Mouse (Mus musculus): ENCODE measurements at regions not wholly inside any gene's neighbourhood (a gene's known extent, or its start where the extent isn't known, plus 50 kb on each side); places are given as distances from the start of the nearest gene placed in this dataset.

- Histone ChIP-seq H3K9me3 (replicated peaks; ENCODE audit: control insufficient read depth, insufficient read depth, low read length, poor library complexity, severe bottlenecking) (no peaks in the 10 kb centered on the region), H3K27me3 (ENCODE audit: control insufficient read depth, insufficient read depth, low read length, poor library complexity, severe bottlenecking) (no peaks in the 10 kb centered on the region), H3K36me3 (ENCODE audit: control insufficient read depth, insufficient read depth, low read length, poor library complexity, severe bottlenecking) (no peaks in the 10 kb centered on the region), H3K4me3 (ENCODE audit: low read depth, low read length) (no peak overlapping the region), H3K4me1 (ENCODE audit: control insufficient read depth, insufficient read depth, low read length) (no peaks in the 10 kb centered on the region), H3K9ac (ENCODE audit: low read depth, poor library complexity, severe bottlenecking) (no peak overlapping the region), H3K27ac (ENCODE audit: insufficient read depth, low read length) (no peak overlapping the region)
- no peak for TF ChIP-seq POLR2A (IDR thresholded peaks at IDR 0.05; ENCODE audit: insufficient read depth, low read length)
- no peak for TF ChIP-seq EP300 (IDR thresholded peaks at IDR 0.05; ENCODE audit: insufficient read depth, low read depth, low read length)
- no peak for TF ChIP-seq CTCF (IDR thresholded peaks at IDR 0.05; ENCODE audit: low read depth, low read length)
Observed at GRCm38 (mm10) chr3:51048739-51049138, 175.5 kb upstream of the Noct start.

DNA sequence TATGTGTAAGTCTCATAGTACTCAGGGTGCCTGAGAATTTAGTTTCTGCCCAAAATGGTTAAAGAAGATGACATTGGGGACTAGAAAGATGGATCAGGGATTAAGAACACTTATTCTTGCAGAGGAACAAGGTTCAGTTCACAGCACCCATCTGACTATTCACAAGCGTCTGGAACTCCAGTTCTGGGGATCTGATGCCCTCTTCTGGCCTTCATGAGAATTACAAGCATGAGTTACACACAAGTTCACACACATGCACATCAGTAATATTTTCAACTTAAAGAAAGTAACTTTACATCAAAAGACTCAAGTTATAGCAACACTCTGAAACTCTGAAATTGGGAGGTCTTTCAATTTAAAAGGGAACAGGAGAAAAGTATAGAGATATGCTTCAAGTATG lies 174.1 kb upstream of the Noct start:
- TF ChIP-seq EP300 (IDR thresholded peaks at IDR 0.05; ENCODE audit: insufficient read depth, low read depth, low read length) (no peak), CTCF (IDR thresholded peaks at IDR 0.05; ENCODE audit: low read depth, low read length) (no peak), POLR2A (IDR thresholded peaks at IDR 0.05; ENCODE audit: insufficient read depth, low read length) (no peak)
- no peak overlapping the region for H3K9ac ChIP-seq (ENCODE audit: low read depth, poor library complexity, severe bottlenecking)
- no peak overlapping the region for H3K4me3 ChIP-seq (ENCODE audit: low read depth, low read length)
- H3K36me3 ChIP-seq (ENCODE audit: control insufficient read depth, insufficient read depth, low read length, poor library complexity, severe bottlenecking): no peaks in the 10 kb centered on the region
- no peak overlapping the region for H3K27ac ChIP-seq (ENCODE audit: insufficient read depth, low read length)
- H3K4me1 ChIP-seq (ENCODE audit: control insufficient read depth, insufficient read depth, low read length): no peaks in the 10 kb centered on the region
- no peaks in the 10 kb centered on the region for H3K9me3 ChIP-seq (replicated peaks; ENCODE audit: control insufficient read depth, insufficient read depth, low read length, poor library complexity, severe bottlenecking)
- no peaks in the 10 kb centered on the region for H3K27me3 ChIP-seq (ENCODE audit: control insufficient read depth, insufficient read depth, low read length, poor library complexity, severe bottlenecking)

DNA sequence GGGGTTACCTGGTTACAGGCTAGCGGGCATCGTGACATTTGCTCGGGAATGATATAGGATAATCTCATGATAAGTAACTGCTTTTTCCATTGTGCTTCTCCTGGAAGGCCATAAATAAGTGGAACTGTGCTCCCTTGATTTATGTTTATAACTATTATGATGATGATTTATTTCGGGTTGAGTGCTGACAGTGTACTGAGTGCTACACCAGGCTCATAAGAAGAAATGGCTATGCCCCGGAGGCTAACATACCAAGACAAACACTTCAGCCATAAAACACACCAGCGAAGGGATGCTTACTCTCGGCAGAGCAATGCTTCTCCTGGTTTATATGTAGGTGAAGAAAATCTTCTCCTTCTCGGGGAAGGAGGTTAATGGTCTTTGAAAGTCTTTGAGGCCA lies 169.2 kb upstream of the Noct start:
- H3K27me3 ChIP-seq (ENCODE audit: control insufficient read depth, insufficient read depth, low read length, poor library complexity, severe bottlenecking): no peaks in the 10 kb centered on the region
- H3K4me1 ChIP-seq (ENCODE audit: control insufficient read depth, insufficient read depth, low read length): no peaks in the 10 kb centered on the region
- H3K9ac ChIP-seq (ENCODE audit: low read depth, poor library complexity, severe bottlenecking): no peak overlapping the region
- no peak overlapping the region for H3K27ac ChIP-seq (ENCODE audit: insufficient read depth, low read length)
- H3K36me3 ChIP-seq (ENCODE audit: control insufficient read depth, insufficient read depth, low read length, poor library complexity, severe bottlenecking): no peaks in the 10 kb centered on the region
- no peak for TF ChIP-seq EP300 (IDR thresholded peaks at IDR 0.05; ENCODE audit: insufficient read depth, low read depth, low read length)
- no peak for TF ChIP-seq CTCF (IDR thresholded peaks at IDR 0.05; ENCODE audit: low read depth, low read length)
- no peak for TF ChIP-seq POLR2A (IDR thresholded peaks at IDR 0.05; ENCODE audit: insufficient read depth, low read length)
- no peaks in the 10 kb centered on the region for H3K9me3 ChIP-seq (replicated peaks; ENCODE audit: control insufficient read depth, insufficient read depth, low read length, poor library complexity, severe bottlenecking)
- no peak overlapping the region for H3K4me3 ChIP-seq (ENCODE audit: low read depth, low read length)

DNA sequence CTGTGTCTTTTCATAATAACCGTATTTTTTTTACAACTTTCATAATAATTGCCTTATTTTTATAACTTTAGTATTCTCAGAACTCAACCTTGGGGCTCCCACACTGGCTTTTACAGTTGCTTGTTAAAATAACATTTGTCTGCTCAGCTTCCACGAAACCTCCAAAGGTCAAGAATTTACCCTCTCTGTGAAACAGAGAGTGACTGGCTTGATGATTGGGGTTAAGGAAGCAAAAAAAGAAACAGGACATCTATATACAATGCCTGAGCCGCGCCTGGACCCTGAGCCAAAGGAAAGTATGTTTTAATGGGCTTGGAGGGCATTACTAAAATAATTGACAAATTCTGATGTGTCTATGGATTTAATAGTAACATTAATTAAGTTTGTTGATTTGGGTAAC lies 160.0 kb upstream of the Noct start:
- H3K4me3 ChIP-seq (ENCODE audit: low read depth, low read length): no peak overlapping the region
- H3K4me1 ChIP-seq (ENCODE audit: control insufficient read depth, insufficient read depth, low read length): no peaks in the 10 kb centered on the region
- H3K36me3 ChIP-seq (ENCODE audit: control insufficient read depth, insufficient read depth, low read length, poor library complexity, severe bottlenecking): no peaks in the 10 kb centered on the region
- TF ChIP-seq POLR2A (IDR thresholded peaks at IDR 0.05; ENCODE audit: insufficient read depth, low read length): no peak
- no peak for TF ChIP-seq CTCF (IDR thresholded peaks at IDR 0.05; ENCODE audit: low read depth, low read length)
- TF ChIP-seq EP300 (IDR thresholded peaks at IDR 0.05; ENCODE audit: insufficient read depth, low read depth, low read length): no peak
- H3K27ac ChIP-seq (ENCODE audit: insufficient read depth, low read length): no peak overlapping the region
- no peaks in the 10 kb centered on the region; the same call in 1 of the 2 replicates for H3K27me3 ChIP-seq (ENCODE audit: control insufficient read depth, insufficient read depth, low read length, poor library complexity, severe bottlenecking)
- H3K9ac ChIP-seq (ENCODE audit: low read depth, poor library complexity, severe bottlenecking): no peak overlapping the region
- no peaks in the 10 kb centered on the region for H3K9me3 ChIP-seq (replicated peaks; ENCODE audit: control insufficient read depth, insufficient read depth, low read length, poor library complexity, severe bottlenecking)

- no peak for TF ChIP-seq POLR2A (IDR thresholded peaks at IDR 0.05; ENCODE audit: insufficient read depth, low read length)
- no peak for TF ChIP-seq CTCF (IDR thresholded peaks at IDR 0.05; ENCODE audit: low read depth, low read length)
- TF ChIP-seq EP300 (IDR thresholded peaks at IDR 0.05; ENCODE audit: insufficient read depth, low read depth, low read length): no peak
- H3K27ac ChIP-seq (ENCODE audit: insufficient read depth, low read length): no peak overlapping the region
- H3K9me3 ChIP-seq (replicated peaks; ENCODE audit: control insufficient read depth, insufficient read depth, low read length, poor library complexity, severe bottlenecking): no peaks in the 10 kb centered on the region
- H3K27me3 ChIP-seq (ENCODE audit: control insufficient read depth, insufficient read depth, low read length, poor library complexity, severe bottlenecking): no peaks in the 10 kb centered on the region; the same call in 1 of the 2 replicates
- no peaks in the 10 kb centered on the region for H3K36me3 ChIP-seq (ENCODE audit: control insufficient read depth, insufficient read depth, low read length, poor library complexity, severe bottlenecking)
- H3K4me1 ChIP-seq (ENCODE audit: control insufficient read depth, insufficient read depth, low read length): no peaks in the 10 kb centered on the region
- no peak overlapping the region for H3K9ac ChIP-seq (ENCODE audit: low read depth, poor library complexity, severe bottlenecking)
- no peak overlapping the region for H3K4me3 ChIP-seq (ENCODE audit: low read depth, low read length)
Observed at GRCm38 (mm10) chr3:51066373-51066772, 157.9 kb upstream of the Noct start.

DNA sequence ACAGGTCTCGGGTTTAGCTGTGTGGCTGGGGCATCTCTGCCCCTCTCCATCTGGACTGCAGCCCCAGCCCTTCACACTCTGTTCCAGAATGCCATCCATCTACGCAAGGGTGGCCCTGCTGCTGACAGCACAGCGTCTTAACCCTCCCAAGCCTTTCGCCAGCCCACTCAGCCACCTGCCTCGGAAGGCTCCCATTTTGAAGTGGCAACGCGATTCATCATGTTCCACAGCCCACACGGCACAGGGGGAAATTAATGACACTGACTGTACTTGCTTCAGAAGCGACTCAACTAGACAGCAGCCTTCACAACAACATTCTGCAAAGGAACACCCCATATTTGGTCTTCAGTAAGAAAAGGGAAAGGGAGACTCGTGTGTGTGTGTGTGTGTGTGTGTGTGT lies 151.8 kb upstream of the Noct start:
- H3K27ac ChIP-seq (ENCODE audit: insufficient read depth, low read length): no peak overlapping the region
- no peaks in the 10 kb centered on the region for H3K36me3 ChIP-seq (ENCODE audit: control insufficient read depth, insufficient read depth, low read length, poor library complexity, severe bottlenecking)
- no peaks in the 10 kb centered on the region; the same call in 1 of the 2 replicates for H3K27me3 ChIP-seq (ENCODE audit: control insufficient read depth, insufficient read depth, low read length, poor library complexity, severe bottlenecking)
- no peak overlapping the region for H3K4me3 ChIP-seq (ENCODE audit: low read depth, low read length)
- no peak for TF ChIP-seq CTCF (IDR thresholded peaks at IDR 0.05; ENCODE audit: low read depth, low read length)
- no peak for TF ChIP-seq POLR2A (IDR thresholded peaks at IDR 0.05; ENCODE audit: insufficient read depth, low read length)
- no peak for TF ChIP-seq EP300 (IDR thresholded peaks at IDR 0.05; ENCODE audit: insufficient read depth, low read depth, low read length)
- H3K4me1 ChIP-seq (ENCODE audit: control insufficient read depth, insufficient read depth, low read length): no peaks in the 10 kb centered on the region
- no peak overlapping the region for H3K9ac ChIP-seq (ENCODE audit: low read depth, poor library complexity, severe bottlenecking)
- H3K9me3 ChIP-seq (replicated peaks; ENCODE audit: control insufficient read depth, insufficient read depth, low read length, poor library complexity, severe bottlenecking): no peaks in the 10 kb centered on the region
